Mouse (Mus musculus): Measurements from ENCODE around the gene Gm3573. TPM values are rescaled to one million over a fixed set of nuclear protein-coding genes. Genes with fewer than 3 reads are reported as not detected.
"Not testable (repeated sequence)": the region's sequence is repeated elsewhere in the genome, so short reads cannot be mapped to it uniquely, and the experiment has no call there.

Gm3573 gene
- not detected in 2 replicates for total RNA-seq (2017)

- not testable (repeated sequence) for ATAC-seq (replicated peaks; ENCODE audit: low read depth, poor library complexity, severe bottlenecking)
Measured at GRCm38 (mm10) chr14:42190691-42191090, at the start of gene Gm3573. Gene Gm3573 (minus strand): TSS chr14:42190791.

GRCm38 (mm10) chr14:42216766-42217537 is 26.4 kb upstream of the Gm3573 start:
- not testable (repeated sequence) for ATAC-seq (replicated peaks; ENCODE audit: low read depth, poor library complexity, severe bottlenecking)

GRCm38 (mm10) chr14:42183936-42184335 is 6.7 kb downstream of the Gm3573 start:
- ATAC-seq (replicated peaks; ENCODE audit: low read depth, poor library complexity, severe bottlenecking), result not testable (repeated sequence)

DNA sequence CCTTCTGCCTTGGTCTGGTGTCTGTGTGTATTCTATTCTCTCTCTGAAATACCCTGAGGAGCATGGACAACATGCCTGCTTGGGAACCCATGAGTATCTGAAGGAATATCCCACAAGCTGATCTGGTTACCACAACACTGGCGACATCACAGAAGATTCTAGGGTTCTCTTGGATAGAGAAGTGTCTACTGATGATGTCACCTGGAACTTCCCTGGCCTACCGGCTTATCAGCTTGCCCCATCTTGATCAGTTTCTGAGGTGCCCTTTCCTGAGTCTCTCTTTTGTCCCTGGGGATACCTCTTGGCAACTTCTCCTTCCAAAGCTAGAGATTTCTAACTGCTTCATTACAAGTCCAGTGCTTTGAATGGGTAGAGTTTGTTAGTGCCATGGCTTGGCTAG is 28.1 kb downstream of the Gm3573 start, which contains the start of gene Gm17027:
TSS of gene Gm17027 (minus strand) at position 101 of the 400 bp plus-strand sequence.
- ATAC-seq (replicated peaks; ENCODE audit: low read depth, poor library complexity, severe bottlenecking), result not testable (repeated sequence)

Other genes starting within 250 kb of the Gm3573 start
- not detected in 2 replicates for gene 1700024B05Rik, start 246.8 kb downstream of the Gm3573 start, total RNA-seq (2017)
- not detected in 2 replicates for gene Gm6401, start 222.9 kb downstream of the Gm3573 start, total RNA-seq (2017)
- not detected in 2 replicates for gene Gm3543, start 207.5 kb downstream of the Gm3573 start, total RNA-seq (2017)
- not detected in 2 replicates for gene Gm7951, start 73.4 kb downstream of the Gm3573 start, total RNA-seq (2017)
- gene Gm17027, start 28.2 kb downstream of the Gm3573 start, total RNA-seq (2017), result not detected in 2 replicates
- not detected in 2 replicates for gene Gm17026, start 69.3 kb upstream of the Gm3573 start, total RNA-seq (2017)
- not detected in 2 replicates for gene Gm9611, start 106.6 kb upstream of the Gm3573 start, total RNA-seq (2017)
- not detected in 2 replicates for gene Gm7995, start 119.4 kb upstream of the Gm3573 start, total RNA-seq (2017)
- not detected in 2 replicates for gene Gm8005, start 248.9 kb upstream of the Gm3573 start, total RNA-seq (2017)

All from common myeloid progenitor, adult 5-6 weeks (primary cell).